Mouse (Mus musculus): ENCODE data around the gene Nlrc4. TPM values are rescaled to one million over a fixed set of nuclear protein-coding genes. Genes with fewer than 3 reads are reported as not detected.
"Not testable (repeated sequence)": the region's sequence is repeated elsewhere in the genome, so short reads cannot be mapped to it uniquely, and the experiment has no call there.

The Nlrc4 gene
- under 1 TPM in 3 of 4 experiments, not detected in 1; 0.07 to 0.13 (median 0.07) TPM for total RNA-seq (2022)

- no peak for DNase-seq (ENCODE audit: low spot score in 2 of 2)
These were observed at the start of gene Nlrc4 for GRCm38 (mm10) chr17:74458711-74459408. Gene Nlrc4, minus strand, starts transcription at chr17:74459142.

- no peak for DNase-seq (ENCODE audit: low spot score in 2 of 2)
These were observed 49.7 kb upstream of the Nlrc4 start for GRCm38 (mm10) chr17:74508600-74508999.

- no peak for DNase-seq (ENCODE audit: low spot score in 2 of 2)
These were observed 49.0 kb upstream of the Nlrc4 start for GRCm38 (mm10) chr17:74507934-74508333.

- no peak for DNase-seq (ENCODE audit: low spot score in 2 of 2)
These were observed 42.1 kb upstream of the Nlrc4 start for GRCm38 (mm10) chr17:74501085-74501484.

GRCm38 (mm10) chr17:74500204-74500603 lies 41.3 kb upstream of the Nlrc4 start:
- DNase-seq (ENCODE audit: low spot score in 2 of 2), result no peak

GRCm38 (mm10) chr17:74491565-74491964 lies 32.6 kb upstream of the Nlrc4 start:
- DNase-seq (ENCODE audit: low spot score in 2 of 2), result no peak

GRCm38 (mm10) chr17:74489901-74490220 lies 30.9 kb upstream of the Nlrc4 start:
- no peak for DNase-seq (ENCODE audit: low spot score in 2 of 2)

GRCm38 (mm10) chr17:74489024-74489900 lies 30.3 kb upstream of the Nlrc4 start, which contains the start of gene Yipf4:
Gene Yipf4, plus strand, starts transcription at chr17:74489493.
- DNase-seq (ENCODE audit: low spot score in 2 of 2), result peak; percentile 94 to 95

- DNase-seq (ENCODE audit: low spot score in 2 of 2), result no peak
These were observed 21.6 kb upstream of the Nlrc4 start for GRCm38 (mm10) chr17:74480361-74481069.

GRCm38 (mm10) chr17:74470133-74470532 lies 11.2 kb upstream of the Nlrc4 start:
- DNase-seq (ENCODE audit: low spot score in 2 of 2), result not testable (repeated sequence)

GRCm38 (mm10) chr17:74467981-74468380 lies 9.0 kb upstream of the Nlrc4 start:
- DNase-seq (ENCODE audit: low spot score in 2 of 2), result not testable (repeated sequence)

GRCm38 (mm10) chr17:74463510-74463909 lies 4.6 kb upstream of the Nlrc4 start:
- no peak for DNase-seq (ENCODE audit: low spot score in 2 of 2)

GRCm38 (mm10) chr17:74457972-74458677 lies 817 bp downstream of the Nlrc4 start:
- no peak for DNase-seq (ENCODE audit: low spot score in 2 of 2)

GRCm38 (mm10) chr17:74456825-74457224 lies 2.1 kb downstream of the Nlrc4 start:
- no peak for DNase-seq (ENCODE audit: low spot score in 2 of 2)

- no peak for DNase-seq (ENCODE audit: low spot score in 2 of 2)
These were observed 3.5 kb downstream of the Nlrc4 start for GRCm38 (mm10) chr17:74455426-74455825.

GRCm38 (mm10) chr17:74454660-74455059 lies 4.3 kb downstream of the Nlrc4 start:
- no peak for DNase-seq (ENCODE audit: low spot score in 2 of 2)

- no peak for DNase-seq (ENCODE audit: low spot score in 2 of 2)
These were observed 5.0 kb downstream of the Nlrc4 start for GRCm38 (mm10) chr17:74453928-74454327.

GRCm38 (mm10) chr17:74449776-74450175 lies 9.2 kb downstream of the Nlrc4 start:
- DNase-seq (ENCODE audit: low spot score in 2 of 2), result no peak

GRCm38 (mm10) chr17:74440486-74440885 lies 18.5 kb downstream of the Nlrc4 start:
- DNase-seq (ENCODE audit: low spot score in 2 of 2), result no peak

- no peak for DNase-seq (ENCODE audit: low spot score in 2 of 2)
These were observed 21.2 kb downstream of the Nlrc4 start for GRCm38 (mm10) chr17:74437762-74438161.

GRCm38 (mm10) chr17:74432631-74433030 lies 26.3 kb downstream of the Nlrc4 start:
- DNase-seq (ENCODE audit: low spot score in 2 of 2), result no peak

Data from gastrocnemius, adult 8-10 months (tissue).